Mouse (Mus musculus): ENCODE measurements at regions not wholly inside any gene's neighbourhood (a gene's known extent, or its start where the extent isn't known, plus 50 kb on each side); places are given as distances from the start of the nearest gene placed in this dataset.

- TF ChIP-seq KAT2A (IDR thresholded peaks at IDR 0.05; ENCODE audit: insufficient replicate concordance, low read length) (no peak), EP300 (IDR thresholded peaks at IDR 0.05; ENCODE audit: low read length) (no peak), UBTF (IDR thresholded peaks at IDR 0.05; ENCODE audit: low read depth, low read length) (no peak), TBP (conservative IDR thresholded peaks at IDR 0.05; ENCODE audit: low read depth, low read length) (no peak), CTCF (conservative IDR thresholded peaks at IDR 0.05 in 1 of 2, IDR thresholded peaks at IDR 0.05 in 1 of 2; ENCODE audit: low read depth in 2 of 2, low read length in 2 of 2) (no peak), GABPA (IDR thresholded peaks at IDR 0.05; ENCODE audit: insufficient replicate concordance, low read depth, low read length) (no peak), HCFC1 (IDR thresholded peaks at IDR 0.05; ENCODE audit: low read depth, low read length) (no peak), ZMIZ1 (IDR thresholded peaks at IDR 0.05; ENCODE audit: low read depth, low read length) (no peak), ELF1 (IDR thresholded peaks at IDR 0.05; ENCODE audit: low read depth, low read length) (no peak), MAZ (IDR thresholded peaks at IDR 0.05; ENCODE audit: low read depth, low read length) (no peak), NRF1 (IDR thresholded peaks at IDR 0.05; ENCODE audit: low read depth, low read length) (no peak), RAD21 (IDR thresholded peaks at IDR 0.05; ENCODE audit: low read depth, low read length) (no peak), JUND (conservative IDR thresholded peaks at IDR 0.05; ENCODE audit: low read depth, low read length) (no peak), BHLHE40 (IDR thresholded peaks at IDR 0.05; ENCODE audit: low read depth, low read length) (no peak)
Observed at GRCm38 (mm10) chr14:105562843-105563242, 304.5 kb downstream of the Ndfip2 start.

Measured in CH12.LX (cell line).